Mouse (Mus musculus): ENCODE measurements at regions not wholly inside any gene's neighbourhood (a gene's known extent, or its start where the extent isn't known, plus 50 kb on each side); places are given as distances from the start of the nearest gene placed in this dataset.

- no peak for TF ChIP-seq CTCF (IDR thresholded peaks at IDR 0.05; ENCODE audit: low read depth, low read length)
- TF ChIP-seq GATA1 (IDR thresholded peaks at IDR 0.05; ENCODE audit: borderline replicate concordance, low read length): no peak
- TF ChIP-seq TAL1 (conservative IDR thresholded peaks at IDR 0.05; ENCODE audit: low read depth, low read length): no peak
- no peak for TF ChIP-seq POLR2AphosphoS5 (IDR thresholded peaks at IDR 0.05; ENCODE audit: insufficient replicate concordance, low read depth, low read length)
These were observed 117.7 kb downstream of the Tmem17 start for GRCm38 (mm10) chr11:22629581-22629980.

Data from G1E (cell line).